Mouse (Mus musculus): ENCODE measurements around the gene B4gat1.
"Not testable (repeated sequence)": the region's sequence is repeated elsewhere in the genome, so short reads cannot be mapped to it uniquely, and the experiment has no call there.

The B4gat1 gene

DNA sequence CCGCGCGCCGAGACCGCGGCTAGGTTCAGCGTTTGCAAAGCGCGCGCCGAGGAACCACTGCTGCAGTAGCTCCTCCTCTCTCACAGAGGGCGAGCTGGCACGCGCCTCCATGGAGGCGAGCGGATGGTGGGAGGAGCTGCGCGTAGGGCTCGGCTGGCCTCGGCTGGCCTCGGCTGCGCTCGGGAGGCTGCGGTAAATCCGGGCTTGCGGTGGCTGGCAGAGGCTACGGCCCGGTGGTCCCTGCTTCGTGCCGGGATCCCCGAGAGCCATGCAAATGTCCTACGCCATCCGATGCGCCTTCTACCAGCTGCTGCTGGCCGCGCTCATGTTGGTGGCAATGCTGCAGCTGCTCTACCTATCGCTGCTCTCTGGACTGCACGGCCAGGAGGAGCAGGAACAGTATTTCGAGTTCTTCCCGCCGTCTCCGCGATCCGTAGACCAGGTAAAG is at the start of gene B4gat1, which contains the start of gene AC124502.3:
Gene B4gat1 (plus strand): TSS at position 118 of the 448 bp plus-strand sequence.
Gene AC124502.3 (plus strand): TSS at position 183 of the 448 bp plus-strand sequence.
- DNase-seq: peak; percentile 90

DNA sequence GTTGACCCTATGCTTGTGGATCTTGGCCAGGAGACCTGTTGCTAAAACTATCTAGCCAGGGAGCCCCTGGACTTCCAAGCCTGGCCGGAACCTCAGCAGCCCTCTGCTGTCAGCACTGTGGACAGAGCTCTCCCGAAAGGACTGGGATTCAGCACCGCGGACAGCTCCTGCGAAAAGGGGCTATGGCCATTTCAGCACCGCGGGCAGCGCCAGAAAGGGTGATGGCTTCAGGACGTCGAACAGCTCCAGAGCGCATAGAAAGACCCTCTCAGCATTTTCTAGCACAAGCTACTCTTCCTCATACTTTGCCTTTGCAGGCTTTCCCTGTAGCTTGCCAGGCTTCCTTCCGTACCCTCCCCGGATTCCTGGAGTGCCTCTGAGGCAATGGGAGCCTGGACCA is 49.6 kb upstream of the B4gat1 start:
- DNase-seq: peak; percentile 48

DNA sequence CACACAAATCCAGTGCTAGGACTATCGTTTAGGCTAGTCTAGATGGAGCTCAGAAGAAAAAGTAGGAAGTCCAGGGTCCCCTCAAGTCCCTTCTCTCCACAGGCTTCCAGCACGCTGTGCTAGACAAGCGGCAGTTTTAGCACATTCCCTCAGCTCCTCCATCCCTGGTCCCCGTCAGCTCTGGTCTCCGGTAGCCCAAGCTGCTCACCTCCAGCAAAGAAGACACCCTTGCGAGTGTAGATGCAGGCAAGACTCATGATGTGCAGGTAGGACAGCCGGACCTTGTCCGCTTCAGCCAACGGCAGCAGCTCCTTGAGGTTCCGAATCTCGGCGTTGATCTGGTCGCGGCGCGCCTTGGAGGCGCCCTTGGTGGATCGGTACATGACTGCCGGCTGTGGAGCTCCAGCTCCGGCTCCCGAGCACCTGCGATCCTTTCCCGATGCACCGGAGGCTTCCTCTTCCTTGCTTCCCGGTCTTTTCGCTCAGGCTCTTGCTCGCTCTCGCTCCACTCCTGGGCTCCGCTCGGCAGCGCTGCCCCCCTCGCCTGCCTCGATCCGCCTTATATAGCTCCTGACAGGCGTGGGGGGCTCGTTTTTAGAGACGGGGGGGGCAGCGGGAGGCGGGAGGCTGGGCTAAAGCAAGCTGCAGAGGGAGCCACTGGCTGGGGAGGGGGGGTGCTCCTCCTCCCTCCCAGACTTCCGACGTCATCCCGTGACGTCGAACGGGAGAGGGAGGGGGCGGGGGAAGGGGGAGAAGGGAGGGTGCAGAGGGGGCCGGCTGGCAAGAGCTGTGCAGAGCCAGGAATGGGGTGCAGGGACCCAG is 49.0 kb upstream of the B4gat1 start:
- peak; percentile 80 for DNase-seq

DNA sequence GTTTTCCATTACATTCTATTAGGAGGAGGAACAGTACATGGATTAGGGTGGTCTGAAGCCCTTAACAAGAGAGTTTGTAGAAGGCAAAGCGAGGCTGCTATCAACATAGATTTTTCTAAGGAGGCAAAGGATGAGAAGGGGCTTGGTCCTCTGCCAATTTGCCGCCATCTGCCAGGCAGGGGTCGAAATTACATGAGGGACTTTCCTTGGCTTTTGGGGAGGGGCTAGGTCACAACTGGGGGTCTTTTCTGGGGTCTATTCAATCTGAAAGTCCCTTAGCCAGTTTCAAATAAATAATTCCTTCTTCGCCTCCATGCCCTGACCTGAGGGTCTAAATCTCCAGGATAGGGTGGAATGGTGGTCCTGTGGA is 48.4 kb upstream of the B4gat1 start, which contains the start of gene Npas4:
Gene Npas4 (minus strand): TSS at position 61 of the 370 bp plus-strand sequence.
- no peak for DNase-seq

DNA sequence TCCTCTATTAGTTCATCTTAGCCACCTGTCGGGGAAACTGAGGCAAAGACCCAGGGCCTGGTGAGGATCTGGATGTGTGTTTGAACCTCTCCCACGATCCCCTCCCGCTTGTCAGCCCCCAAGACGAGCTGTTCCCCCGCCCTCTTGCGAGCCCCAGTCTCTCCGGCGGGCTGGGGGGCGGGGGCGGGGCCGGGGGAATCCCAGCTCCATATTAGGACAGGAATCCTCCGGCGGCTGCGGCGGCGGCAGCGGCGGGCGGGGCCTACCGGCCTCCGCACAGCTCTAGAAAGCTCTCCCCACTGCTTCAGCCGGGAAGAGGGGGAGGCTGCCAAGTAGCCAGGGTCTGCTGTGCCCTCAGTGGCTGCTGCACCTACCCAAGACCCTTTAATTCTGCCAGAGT is 47.9 kb upstream of the B4gat1 start:
- peak; percentile 38 for DNase-seq

DNA sequence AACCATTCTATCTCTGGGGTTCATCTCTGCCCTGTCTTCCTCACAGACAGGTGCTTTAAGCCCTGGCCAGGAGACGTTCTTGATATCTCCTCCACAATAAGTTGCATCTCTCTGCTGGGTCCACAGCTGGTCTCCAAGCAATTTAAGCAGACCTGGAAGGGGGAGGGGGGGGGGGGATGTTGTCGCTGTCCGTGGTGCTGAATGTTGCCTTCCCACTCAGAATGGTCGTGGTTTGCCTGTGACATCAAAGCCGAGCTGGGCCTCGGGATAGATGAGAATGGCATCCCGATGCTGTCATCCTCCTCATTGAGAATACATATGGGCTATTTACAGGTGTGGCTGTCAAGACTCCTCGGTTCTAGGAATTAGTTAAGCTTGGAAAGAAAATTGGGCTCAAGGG is 46.3 kb upstream of the B4gat1 start:
- no peak for DNase-seq

DNA sequence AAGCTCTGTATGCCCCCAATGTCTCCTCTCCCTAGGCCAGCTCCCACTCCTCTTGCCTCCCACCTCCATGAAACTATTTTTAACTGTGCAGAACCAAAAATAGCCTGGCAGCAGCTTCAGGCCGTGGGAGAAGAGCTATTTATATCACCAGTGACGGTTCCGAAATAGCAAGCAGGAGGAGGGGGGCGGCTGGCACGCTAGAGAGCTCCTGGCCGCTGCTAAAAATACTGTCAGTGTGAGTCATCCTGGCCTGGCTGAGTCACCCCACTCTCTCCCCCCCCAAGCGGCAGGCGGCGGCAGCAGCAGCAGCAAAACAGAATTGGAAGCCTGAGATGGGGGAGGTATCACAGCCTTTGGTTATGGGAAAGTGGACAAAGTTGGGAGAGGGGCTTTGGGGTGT is 45.7 kb upstream of the B4gat1 start:
- DNase-seq: peak; percentile 85

DNA sequence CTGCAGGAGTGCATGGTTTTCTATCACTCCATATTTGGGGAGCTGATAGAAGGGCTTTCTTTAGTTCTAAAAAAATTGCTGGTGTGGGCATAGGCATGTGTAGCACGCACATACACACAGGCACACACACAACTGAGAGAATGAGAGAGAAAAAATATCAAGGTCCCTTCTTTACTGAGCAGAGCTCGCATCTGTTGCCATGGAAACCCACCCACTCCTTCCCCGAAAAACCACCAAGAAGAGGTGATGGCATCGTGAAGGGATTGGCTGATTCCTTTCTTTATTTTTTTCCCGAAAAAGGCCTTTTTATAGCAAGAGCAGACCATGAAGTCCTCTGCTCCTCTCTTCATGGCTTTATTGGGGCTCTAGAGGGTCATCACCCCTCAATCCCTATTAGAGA is 44.6 kb upstream of the B4gat1 start:
- peak; percentile 9 for DNase-seq

DNA sequence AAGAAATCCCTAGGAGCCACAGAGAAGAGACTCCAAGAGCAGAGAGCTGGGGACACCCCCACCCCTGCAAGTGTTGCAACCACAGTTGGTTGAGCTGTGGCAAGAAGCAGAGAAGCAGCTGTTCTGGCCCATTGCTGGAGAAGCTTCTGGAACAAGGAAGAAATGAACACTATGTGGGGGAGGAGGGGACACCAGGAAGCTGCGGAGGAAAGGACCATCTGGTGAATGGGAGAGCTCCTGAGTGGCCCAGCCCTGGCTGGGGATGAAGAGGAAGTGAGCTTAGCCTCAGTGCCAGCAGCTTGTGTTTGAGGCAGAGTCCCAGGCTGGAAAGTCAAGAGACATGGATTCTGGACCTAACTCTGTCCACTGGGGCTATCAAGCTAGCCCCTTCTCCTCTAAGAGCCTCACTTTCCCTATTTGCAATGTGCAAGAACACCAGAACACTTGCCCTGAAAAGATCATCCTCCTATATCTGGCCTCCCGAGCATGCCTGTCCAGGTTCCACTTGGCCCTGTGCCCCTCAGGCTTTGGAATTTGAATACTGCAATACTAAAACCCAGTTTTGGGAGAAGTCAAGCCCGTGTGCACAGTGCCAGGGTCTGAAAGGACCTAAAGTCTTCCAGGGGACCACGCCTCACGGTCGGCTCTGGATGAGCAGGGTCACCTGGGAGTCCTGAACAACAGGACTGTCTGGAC is 39.0 kb upstream of the B4gat1 start:
- peak; percentile 44 for DNase-seq

DNA sequence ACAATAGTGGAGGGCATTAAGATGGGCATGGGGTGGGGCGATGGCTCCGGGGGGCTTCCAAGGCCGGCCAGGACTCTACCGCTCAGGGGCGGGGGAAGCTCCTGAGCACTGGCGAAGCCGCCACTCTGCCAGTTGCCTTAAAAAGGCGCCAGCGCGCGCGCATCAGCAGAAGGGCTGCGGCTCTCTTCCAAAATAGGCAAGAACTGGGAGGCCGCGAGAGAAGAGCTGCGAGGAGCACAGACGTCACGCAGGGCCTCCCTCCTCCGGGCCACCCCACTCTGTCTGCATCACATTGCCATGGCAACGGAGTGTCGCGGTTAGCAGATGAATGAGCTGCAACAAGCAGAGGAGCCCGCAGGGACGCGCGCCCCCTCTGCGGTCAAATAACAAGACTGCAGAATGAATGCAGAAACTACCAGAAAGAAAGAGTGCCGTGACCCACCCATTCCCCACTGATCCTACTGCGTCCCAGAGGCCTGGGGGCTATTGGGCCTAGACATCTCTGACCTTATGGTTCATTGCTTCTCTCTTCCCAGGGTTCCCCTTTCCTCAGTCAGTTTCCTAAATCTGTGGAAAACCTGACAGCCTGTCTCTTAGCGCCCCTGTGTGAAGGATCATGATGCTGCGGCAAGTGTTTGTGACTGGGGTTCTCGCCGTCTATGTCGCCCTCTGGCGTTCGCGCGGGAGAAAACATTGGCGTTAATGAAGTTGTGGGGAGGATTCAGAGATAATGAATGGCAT is 36.8 kb upstream of the B4gat1 start:
- DNase-seq: peak; percentile 87

DNA sequence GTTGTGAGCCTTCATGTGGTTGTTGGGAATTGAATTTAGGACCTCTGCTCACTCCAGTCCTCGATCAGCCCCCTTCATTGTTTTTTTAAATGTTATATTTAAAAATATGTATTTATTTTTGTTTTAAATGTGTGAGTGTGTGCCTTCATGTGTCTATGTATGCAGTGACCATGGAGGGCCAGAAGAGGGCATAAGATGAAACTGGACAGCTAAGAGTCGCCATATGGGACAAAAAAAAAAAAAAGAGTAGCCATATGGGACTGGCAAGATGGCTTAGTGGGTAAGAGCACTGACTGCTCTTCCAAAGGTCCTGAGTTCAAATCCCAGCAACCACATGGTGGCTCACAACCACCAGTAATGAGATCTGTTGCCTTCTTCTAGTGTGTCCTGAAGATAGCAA is 35.0 kb upstream of the B4gat1 start:
- DNase-seq: not testable (repeated sequence)

DNA sequence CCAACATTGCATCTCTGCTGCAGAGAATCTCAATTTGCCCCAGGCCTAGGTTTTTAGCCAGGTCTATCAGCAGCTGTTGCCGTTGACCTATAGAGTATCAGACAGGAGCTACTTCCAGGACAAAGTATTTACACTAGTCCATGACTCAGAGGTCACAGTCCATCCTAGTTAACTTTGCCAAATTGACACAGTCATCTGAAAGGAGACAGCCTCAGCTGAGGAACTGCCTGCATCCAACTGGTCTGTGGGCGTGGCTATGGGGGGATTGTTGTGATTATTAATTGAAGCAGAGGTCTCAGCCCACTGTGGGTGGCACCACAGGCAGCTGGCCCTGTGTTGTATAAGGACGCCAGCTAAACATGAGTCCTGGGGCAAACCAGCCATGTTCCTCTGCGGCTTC is 33.7 kb upstream of the B4gat1 start:
- no peak for DNase-seq

DNA sequence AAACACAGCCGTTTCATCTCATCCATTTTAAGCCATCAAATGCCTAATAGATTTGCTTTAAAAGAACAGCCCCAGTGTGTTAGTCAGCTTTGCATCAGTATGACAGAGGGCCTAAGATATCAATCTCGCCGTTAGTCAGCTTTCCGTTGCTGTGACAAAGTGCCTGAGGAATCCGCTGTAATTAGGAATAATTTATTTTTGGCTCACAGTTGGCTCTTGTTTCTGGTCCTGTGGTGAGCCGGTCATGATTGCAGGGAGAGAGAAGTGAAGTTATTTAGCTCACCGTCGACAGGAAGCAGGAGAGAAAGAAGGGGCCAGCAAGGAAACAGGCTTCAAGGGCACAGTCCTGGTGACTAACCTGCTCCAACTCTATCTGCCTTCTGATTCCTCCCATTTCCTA is 25.5 kb upstream of the B4gat1 start:
- DNase-seq: no peak

DNA sequence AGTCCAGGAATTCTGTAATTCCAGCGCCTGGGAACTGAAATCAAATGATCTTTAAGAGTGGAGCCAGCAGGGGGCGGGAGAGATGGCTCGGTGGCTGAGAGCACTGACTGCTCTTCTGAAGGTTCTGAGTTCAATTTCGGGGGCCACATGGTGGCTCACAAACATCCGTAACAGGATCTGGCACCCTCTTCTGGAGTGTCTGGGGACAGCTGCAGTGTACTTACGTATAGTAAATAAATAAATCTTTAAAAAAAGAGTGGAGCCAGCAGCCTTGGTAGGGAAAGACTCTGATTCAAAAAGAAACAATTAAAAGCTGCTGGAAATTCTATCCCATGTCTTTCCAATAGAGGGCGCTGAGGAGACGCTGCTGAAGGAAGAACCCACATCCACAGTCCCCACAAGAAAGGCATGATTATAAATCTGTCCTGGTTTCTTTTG is 23.6 kb upstream of the B4gat1 start:
- DNase-seq: peak; percentile 56

DNA sequence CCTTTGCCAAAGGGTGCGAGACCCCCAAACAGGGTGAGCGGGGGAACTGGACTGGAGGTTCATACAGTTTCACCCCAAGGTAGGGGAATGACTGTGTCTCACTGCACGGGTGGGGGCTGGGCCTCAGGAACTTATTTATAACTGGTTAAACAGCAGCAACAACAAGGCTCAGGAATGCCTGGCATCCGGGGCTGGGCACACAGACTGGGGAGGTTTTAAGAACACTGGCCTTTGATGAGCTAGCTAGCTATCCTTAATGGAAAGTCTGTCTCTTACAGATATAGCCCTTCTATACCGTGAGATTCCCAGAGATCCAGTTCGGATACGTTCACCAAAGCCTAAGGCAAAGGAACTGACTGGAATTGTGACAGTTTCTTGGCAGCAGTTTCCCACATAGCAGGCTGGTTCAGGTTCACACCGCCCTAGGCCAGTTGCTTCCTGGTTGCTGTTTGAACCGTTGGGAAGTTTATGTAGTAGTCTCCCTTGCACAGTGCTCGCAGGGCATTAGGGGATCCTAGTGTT is 22.3 kb upstream of the B4gat1 start:
- no peak for DNase-seq

DNA sequence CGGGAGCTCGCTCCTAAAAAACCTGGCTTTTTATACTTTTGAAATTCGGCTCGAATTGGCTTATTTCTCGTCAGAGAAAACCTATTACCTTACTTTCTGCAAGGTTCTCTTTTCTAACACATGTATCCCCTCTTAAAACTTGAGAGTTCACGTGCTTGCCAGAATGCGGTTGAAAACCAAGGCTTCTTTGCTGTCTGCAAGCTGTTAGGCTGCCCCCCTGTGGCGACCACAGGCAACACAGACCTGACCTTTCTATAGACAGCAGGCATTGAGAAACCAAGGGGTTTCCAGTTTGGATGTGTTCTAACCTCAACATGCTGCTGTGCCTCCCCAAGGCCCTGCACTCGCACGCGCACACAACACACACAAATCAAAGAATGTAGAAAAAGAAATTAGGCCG is 21.8 kb upstream of the B4gat1 start:
- peak; percentile 70 for DNase-seq

DNA sequence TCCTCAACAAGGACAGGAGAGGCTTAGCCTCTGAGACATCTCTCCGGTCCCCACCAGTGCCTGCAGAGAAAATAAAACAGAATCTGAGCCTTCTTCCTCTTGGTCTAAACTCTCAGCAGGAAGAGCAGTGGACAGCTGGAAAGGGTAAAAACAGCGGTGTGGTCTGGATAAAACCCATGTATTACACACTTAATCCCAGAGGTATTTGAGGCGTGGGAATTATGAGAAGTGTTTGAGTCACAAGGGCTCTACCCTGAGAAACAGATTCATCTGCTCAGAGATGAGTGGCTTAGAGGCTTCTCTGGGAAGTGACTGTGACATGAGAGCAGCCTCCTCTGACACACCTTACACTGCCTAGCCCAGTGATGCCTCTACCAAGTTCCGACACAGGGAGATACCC is 21.0 kb upstream of the B4gat1 start:
- no peak for DNase-seq

DNA sequence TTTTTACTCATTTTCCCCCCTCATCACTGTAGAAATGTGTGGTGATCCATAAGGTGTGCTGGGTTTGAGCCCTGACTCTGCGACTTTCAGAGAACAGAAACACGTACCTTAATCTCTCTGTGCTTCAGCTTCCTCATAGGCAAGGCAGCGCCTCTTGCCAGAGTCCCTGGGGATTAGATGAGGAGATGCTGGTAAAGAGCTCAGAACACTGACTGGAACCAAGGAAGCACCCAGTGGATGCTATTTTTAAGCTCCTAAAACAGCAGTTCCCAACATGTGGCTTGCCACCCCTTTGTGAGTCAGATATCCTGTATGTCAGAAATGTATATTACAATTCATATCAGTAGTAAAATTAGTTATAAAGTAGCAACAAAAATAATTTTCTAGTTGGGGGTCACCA is 20.4 kb upstream of the B4gat1 start:
- DNase-seq: no peak

DNA sequence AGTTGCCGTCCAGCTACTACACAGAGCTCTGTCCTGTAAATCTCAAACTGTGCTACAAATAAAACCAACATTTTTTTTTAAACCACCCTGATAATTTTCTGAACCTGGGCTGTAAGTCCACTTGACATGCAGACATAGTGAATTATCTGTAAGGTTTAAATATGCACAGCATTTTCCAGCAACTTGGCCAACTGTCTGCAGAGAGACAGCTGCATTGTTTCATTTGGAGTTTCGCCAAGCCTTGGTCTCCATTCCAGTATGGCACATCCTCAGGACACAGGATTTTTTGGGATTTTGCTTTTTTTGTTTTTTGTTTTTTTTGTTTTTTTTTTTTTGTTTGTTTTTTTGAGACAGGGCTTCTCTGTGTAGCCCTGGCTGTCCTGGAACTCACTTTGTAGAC is 17.2 kb upstream of the B4gat1 start:
- DNase-seq: no peak

DNA sequence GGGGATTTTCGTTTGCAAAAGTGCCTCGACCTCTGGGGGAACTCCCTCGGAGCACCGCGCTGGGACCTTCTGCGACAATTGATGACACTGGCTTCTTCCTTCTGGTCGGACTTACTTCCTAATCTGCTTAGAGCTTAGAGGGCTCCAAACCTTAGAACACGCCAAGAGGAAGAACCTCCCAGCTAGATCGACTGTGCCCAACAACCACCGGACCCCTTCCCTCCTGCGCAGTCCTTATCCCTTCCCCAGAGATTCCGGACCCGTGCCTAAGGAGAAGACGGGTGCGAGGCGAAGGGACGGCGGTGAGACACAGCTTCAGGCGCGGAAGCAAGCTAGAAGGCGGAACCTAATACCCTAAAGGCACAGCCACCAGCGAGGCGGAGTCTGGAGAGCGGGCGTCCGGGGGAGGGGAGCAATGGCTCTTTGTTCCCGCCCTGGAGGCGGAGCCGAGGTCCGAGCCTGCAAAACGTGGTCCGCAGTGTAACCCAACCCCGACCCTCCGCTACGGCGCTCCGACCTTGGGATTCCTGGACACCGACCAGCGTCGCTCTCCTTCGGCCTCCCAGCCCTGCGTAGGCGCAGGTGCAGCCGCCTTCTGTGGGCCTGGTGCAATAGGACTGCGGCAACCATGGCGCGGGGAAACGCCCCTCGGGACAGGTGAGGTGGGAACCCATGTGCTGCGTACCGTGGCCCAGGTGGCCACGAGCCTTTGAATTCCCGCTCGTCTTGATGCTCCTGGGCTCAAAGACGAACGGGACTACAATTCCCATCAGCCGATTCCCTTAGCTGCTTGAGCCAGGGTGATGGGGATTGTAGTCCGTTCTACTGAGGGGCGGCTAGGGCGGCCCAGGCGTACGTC is 14.8 kb upstream of the B4gat1 start, which contains the start of gene Slc29a2:
Gene Slc29a2 (plus strand): TSS at position 240 of the 859 bp plus-strand sequence.
- peak; percentile 90 for DNase-seq

DNA sequence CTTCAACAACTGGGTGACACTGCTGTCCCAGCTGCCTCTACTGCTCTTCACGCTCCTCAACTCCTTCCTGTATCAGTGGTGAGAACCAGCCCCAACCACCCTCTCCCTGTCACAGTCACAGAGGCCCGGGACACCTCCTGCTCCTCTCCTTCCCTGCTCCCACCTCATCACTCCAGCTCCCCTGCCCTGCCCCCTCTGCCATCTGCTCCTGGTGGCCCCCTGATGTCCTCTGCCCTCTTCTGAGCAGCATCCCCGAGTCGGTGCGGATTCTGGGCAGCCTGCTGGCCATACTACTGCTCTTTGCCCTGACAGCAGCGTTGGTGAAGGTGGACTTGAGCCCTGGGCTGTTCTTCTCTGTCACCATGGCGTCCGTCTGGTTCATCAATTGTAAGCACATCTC is 12.5 kb upstream of the B4gat1 start:
- DNase-seq: no peak

DNA sequence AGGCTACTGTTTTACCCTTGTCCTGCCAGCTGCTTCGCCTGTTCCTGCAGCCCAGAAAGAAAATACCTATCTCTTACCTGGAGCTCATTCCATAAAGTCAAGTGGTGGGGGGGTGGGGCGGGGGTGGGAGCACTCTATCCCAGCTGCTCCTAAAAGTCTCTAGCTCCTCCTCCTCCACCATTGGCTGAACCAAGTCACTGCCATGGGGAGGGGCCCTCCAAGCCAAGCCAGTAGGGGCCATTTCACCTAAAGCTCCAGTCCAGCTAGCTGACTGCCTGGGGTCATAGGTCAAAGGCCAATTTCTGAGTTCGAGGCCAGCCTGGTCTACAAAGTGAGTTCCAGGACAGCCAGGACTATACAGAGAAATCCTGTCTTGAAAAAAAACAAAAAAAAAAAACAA is 5.9 kb upstream of the B4gat1 start:
- DNase-seq: no peak

Measured in cerebellum, adult 8-10 months (tissue).